Mouse (Mus musculus) kidney, postnatal 4 days (tissue): Measurements from ENCODE around the gene Gm45623.

Source experiments
- DNase-seq, 2 experiments: peaks; one replicate each; pipeline ENCODE4 v3.0.0; 2021; ENCODE audit warnings: mixed read lengths in 2 of 2

The Gm45623 gene

DNA sequence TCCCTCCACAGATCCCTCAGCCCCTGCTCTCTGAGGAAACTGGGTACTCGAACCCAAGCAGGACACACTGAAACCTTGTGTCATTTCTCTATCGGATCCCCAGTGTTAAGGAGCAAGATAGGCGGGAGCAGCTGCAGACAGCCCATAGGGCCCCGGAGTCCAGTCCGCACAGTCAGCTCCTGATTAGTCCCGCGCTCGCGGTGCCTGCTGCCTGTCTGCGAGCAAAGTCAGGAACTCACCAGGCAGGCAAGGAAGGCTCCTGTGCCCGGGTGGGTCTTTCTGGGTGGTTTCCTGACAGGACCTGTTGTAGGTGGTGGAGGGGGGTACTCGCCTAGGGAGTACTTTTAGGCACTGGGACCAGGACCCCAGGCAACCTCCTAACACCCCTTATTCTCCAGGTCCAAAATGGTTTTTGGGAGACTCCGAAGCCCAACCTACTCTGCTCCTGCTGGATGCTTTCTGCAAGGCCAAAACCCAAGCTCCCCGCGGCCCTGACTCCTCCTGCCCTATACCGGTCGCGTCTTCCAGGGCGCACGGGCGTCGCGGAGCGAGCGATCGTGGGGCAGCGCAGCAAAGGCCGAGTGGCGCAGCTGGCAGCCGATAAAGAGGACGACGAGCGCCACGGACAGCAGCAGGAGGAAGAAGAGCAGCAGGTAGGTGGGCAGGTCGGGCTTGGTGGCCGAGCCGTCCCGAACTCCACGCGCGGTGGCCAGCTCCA lies 994 bp downstream of the Gm45623 start:
- DNase-seq = peak; percentile 37 to 53

DNA sequence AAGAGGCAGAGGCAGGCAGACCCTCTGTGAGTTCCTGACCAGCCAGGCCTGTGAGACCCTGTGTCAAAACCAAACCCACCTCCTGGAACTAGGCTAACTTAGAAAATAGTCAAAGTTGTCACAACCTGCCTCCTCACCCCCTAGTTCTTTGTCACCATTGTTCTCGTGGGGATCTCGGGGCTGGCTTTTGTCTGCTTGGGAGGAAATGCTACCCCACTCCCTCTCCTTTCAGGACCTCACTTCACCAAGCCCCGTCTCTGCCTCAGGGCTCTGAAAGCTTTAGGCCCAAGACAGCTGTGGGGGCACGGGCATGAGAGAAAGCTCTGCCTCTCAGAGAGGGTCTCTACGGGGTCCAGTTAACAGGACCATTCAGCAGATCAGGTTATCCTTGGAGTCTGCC lies 1.9 kb downstream of the Gm45623 start:
- DNase-seq = no peak

DNA sequence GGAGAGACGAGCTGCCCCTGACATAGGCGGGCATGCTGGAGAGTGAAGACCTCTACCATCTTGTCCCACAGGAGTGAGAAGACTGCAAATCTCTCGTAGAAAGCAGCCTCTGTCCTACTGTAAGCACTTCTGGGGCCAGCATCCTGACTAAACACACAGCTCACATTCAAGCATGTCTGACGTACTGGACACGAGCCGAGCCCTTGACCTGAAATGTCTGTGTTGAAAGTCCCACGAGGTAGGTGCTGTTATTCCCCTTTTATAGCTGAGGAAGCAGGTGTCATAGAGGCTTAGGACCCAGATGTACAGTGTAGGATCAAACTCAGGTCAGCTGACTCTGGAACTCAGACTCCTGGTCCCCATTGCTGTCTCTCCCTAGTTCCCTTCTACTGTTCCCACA lies 4.2 kb downstream of the Gm45623 start:
- no peak for DNase-seq

DNA sequence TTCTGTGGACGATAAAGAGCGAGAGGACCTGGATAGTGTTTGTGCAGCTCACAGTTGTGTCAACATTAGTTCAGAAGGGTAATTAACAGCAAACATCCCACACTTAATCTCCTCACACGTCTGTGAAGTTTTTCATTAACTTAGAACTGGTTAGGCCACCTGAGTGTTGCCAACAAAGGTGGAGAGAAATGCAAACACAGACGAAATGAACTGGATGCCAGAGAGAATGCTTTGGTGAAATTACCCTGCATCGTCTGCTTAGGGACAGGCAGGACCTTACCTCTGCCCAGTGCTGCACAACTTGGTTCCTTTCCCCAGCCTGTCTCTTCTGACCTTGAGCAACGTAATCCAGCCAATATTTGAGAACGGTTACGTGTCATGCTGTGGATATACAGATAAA lies 6.1 kb downstream of the Gm45623 start:
- no peak for DNase-seq

DNA sequence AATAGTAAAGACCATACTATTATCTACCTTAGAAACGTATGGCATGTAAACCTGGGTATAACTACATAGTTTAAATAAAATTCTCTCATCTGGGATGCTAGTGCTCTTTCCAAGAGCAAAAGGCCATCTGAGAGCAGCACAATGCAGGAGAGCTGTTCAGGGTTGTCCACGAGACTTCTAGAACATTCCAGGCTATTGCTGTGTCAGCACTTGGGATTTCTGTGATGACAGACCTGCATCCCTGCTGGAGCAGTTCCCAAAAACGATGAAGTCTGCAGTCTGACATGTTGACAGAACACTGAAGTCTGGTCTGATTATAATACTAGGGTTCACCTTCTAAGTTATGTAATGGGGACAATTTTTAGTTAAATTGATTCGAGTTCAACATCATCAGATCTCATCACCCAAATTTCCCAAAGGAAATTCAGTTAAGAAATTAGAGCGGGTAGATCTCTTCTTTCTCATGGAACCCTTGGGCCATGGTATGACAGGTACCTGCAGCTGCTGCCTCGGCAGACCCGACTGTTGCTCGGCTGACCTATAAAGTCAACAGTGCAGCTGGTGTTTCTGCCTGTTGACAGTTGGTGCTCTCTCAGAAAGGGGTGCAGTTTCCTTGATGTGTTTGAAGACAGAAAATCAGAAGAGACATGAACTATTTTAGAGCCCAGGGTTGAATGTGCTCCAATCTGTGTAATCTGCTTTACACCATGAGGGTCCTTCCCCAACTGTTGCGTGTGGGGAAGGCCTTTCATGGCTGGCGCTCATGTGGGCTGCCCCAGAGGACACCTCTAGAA lies 6.7 kb downstream of the Gm45623 start:
- no peak for DNase-seq

DNA sequence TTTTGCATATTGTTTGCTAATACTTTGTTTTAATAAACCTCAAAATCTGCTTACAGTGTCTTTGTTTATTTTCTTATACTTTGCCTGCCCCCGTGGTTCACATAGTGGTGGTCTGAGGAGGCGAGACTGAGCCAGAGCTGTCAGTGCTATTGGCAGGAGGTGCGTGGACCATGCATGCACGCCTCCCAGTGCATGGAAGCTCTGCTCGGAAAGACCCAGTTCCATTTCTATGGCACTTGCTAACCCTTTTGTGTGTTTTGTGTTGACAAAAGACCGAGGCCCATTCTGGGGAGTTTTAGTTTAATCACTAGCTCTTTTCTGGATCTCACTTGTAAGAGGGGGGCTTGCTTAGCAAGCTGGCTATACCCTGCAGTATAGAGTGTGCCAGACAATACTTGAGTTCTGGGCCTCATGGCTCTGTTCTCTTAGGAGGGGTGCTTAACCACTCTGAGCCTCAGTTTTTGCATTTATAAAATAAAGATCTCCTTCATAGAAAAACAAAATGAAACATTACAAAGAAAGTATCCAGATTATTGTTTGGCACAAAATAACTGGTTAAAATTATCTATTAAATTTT lies 11.2 kb downstream of the Gm45623 start:
- DNase-seq = no peak

DNA sequence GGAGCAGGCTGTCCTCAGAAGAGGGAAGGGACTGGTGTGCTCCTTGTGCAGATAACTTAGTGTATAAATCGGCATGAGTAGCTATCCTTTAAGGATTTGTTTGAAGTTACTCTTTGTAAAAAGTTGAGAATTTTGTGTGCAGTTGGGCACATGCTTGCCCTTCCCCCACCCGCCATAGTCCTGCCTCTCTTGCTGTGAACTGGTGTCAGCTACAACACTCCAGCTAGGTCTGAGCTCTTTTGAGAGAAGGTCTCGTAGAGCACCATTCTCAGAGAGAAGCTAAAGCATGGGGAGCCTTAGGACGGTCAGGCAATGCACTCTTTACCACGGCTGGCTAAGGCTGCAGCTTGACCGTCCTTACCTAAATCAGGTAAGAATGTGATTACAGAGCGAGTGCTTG lies 11.9 kb downstream of the Gm45623 start:
- no peak for DNase-seq

DNA sequence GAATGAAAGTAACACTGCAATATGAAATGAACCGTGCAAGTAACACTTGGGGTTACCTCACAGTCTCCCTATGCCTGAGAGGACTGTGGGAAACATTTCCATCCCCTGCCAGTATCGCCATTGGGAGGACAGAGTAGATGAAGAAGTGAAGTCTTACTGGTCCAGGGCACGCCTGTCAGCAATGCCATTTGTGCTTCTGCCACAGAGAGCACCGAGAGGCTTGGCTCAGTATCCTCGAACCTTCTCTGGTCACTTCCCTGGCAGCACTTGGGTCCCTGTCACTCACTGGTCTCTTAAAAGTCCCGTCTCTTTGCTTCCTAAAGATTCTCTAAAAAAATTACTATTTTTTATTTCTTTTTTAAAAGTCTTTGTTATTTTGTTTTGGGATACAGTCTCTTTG lies 13.1 kb downstream of the Gm45623 start:
- no peak for DNase-seq

DNA sequence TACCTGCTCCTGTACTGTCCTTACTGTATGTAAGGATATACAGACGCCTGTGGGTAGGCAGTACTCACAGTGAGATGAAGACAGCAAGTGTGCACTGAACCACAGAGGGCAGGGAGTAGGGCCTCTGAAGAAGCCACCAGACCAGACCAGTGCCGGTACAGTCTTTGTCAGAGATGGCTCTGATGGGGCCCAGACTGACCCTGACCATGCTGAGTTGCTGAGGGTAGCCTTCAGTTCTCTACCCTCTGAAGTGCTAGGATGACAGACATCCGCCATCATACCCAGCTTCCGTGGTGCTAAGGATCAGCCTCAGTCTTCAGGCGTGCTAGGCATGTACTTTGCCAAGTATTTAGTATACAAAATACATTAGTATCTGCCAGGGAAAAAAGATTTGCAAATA lies 14.1 kb downstream of the Gm45623 start:
- no peak for DNase-seq

DNA sequence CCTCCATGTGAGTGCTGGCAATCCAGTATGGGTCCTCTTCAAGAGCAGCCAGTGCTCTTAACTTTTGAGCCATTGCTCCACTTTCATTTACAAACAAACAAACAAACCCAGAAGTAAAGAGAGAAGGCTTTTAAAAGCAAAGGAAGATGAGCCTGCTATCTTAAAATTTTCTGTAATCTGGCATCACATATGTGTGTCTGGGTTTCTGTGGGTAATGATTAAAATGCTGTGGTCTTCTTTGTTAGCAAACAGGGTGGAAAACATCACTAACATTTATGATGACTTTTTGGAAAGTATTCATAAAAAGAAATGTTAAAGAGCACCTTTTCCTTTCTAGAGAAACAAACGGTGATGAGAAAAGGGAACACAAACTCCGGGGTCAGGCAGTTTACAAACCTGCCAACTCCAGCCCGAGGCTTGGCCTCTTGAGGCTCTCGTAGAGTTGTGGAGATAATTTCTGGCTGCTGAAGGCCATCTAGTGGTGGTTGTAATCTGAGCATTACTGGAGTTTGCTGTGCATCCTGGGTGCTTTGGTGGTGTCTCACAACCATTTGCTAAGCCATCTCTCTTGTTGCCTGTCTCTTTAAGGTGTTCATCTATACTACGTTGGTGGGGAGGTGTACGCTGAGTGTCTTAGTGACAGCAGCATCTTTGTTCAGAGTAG lies 18.3 kb downstream of the Gm45623 start:
- peak; percentile 35 to 55 for DNase-seq

DNA sequence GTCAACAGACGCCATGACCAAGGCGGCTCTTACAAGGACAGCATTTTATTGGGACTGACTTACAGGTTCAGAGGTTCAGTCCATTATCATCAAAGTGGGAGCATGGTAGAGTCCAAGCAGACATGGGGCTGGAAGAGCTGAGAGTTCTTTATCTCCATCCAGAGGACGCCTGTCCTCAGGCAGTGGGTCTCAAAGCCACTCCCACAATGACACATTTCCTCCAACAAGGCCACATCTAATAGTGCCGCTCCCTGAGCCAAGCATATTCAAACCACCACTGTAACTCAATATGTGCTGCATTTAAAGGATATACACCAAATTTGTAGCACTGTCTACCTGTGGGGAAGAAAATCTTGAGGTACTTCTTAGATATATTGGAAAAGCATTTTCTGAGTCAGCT lies 19.0 kb downstream of the Gm45623 start:
- no peak for DNase-seq

DNA sequence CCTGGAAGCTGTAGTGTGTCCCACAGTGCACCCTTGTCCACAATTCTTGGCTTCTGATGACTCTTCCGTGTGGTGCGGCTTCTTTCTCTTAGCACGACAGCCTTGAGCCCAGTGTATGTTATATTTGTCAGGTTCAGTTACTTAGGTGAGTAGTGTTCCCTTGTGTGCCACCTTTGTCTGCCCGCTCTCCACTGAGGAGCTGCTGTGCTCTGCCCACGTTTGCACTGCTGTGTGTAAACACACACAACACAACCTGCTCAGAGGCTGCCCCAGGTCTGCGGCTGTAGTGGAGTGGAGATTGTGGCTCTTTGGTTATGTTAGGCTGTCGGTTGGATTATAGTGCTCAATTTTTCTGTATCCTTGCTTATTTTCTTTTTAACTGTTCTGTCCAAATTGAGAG lies 24.6 kb downstream of the Gm45623 start:
- DNase-seq = no peak

DNA sequence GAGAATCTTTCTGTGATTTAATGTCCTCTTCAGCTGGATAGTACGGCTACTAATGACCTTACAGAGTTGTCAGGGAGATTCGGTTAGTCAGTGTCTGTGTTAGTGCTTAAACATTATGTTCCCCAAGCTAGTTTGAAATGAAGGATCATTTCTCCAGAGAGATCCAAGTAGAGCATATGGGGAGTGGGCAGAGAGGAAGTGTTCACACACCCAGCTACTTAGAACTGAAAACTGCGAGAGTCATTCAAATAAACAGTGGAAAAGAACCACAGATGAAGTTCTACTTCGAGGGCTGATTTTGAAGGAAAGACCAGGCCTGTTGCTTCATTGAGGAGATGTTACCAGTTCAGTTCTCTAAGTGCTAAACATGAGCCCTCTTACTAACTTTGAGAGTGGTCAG lies 27.1 kb downstream of the Gm45623 start:
- DNase-seq = no peak

DNA sequence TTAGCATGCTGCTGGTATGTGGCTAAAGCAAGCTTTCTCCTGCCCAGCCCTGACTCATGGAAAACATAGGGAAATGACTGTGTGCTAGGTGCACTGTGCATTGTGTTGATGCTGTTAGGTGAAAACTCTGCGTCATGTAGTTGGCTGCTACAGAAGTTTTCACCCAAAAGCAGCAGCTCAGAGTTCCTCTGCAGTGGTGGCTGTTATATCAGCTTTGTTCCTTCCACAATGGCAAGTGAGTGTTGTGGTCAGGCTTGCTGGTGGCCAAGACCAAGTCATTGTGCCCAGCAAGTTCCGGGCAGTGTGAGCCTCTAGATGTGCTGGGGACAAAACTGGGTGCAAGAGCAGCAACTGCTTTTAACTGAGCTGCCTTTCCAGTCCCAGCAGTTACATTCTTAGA lies 41.4 kb downstream of the Gm45623 start:
- DNase-seq = no peak

DNA sequence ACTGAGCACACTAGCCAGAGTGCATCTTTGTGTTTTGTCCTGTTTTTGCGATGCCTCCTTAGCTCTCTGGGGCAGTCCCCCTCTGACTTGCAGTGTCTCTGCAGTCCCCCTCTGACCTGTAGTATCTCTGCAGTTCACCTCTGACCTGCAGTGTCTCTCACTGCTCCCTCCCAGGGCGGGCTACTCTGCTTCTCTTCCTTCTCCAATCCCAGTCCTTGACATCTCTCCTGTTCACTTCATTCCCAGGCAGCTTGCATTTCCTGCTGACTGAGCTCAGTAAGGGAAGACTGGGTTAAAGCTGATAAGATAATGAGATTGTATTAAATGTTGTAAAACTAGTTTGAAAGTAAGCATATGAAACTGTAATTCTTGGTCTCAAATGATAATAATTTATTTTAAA lies 43.0 kb downstream of the Gm45623 start:
- no peak for DNase-seq

DNA sequence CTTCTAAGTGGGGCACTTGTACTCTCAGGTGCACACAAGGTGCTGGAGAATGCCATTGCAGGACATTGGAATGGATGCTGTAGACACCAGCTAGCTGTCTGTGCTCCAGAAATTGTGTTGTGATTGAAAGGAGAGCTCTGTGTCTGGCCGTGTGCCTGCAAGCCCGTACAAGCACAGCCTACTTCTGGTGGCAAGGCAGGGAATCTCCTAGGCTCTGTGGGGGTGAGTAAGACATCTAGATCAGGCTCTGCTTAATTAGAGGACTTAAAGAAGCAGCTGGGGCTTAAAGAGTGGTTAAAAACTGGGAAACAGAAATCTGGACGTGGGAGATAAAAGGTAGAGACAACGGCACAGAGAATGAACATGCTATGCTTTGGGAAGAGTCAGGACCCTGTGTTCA lies 46.0 kb downstream of the Gm45623 start:
- DNase-seq = peak in 1 of 2 experiments; percentile 15

DNA sequence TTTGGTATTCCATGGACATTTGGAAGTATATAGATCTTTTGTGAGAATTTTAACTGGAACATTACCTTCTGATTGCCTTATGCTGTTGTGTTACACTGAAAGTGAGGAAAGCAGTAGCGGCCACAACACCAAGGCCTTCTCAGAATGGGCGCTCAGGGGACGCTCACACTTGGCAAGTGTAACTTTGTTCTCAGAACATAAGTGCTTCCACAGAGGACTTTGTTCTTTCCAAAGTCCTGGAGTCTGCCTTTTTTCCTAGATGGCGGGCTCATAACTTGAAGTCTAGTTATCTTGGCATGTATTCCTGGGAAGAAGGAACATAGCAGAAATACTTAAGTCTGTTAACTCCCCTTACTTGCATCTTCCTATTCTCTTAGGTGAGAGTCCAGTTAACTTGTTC lies 46.5 kb downstream of the Gm45623 start:
- DNase-seq = no peak

DNA sequence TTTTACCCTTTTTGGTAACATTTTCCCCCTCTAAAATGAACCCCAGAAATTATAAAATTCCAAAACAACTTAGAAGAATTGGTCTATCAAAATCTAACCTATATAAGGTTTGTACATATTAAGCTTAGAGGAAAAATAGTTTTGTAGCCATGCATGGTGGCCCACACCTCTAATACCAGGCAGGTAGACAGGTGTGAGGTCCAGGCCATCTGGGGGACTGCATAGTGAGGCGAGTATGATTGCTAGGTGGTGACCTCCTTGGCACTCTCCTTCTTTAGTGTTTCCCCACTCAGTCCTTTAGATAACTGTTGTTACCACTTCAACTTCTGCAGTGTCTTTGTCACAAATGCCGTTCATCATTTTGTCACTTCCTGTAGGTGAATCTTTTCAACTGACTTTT lies 49.0 kb downstream of the Gm45623 start:
- DNase-seq = no peak

DNA sequence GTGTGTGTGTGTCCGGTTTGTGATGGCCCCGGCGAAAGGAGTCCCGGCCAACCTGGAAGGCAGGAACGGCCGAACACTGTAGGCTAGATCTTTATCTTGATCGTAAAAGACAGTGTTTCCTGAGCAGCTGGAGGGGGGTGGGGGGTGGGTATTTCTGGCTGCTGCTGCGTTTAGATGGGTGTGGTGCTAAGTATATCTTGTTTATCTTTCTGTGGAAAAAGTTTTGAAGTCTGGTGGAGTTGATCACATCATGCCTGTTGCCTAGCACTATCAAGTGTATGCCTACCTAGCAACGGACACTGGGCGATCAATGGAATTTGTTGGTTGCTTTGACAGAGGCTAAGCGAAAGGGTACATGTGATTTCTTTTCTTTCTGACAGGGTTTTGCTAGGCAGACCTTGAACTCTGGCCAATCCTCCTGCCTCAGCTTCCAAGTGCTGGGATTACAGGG lies 49.7 kb downstream of the Gm45623 start:
- peak in 1 of 2 experiments; percentile 16 for DNase-seq

DNA sequence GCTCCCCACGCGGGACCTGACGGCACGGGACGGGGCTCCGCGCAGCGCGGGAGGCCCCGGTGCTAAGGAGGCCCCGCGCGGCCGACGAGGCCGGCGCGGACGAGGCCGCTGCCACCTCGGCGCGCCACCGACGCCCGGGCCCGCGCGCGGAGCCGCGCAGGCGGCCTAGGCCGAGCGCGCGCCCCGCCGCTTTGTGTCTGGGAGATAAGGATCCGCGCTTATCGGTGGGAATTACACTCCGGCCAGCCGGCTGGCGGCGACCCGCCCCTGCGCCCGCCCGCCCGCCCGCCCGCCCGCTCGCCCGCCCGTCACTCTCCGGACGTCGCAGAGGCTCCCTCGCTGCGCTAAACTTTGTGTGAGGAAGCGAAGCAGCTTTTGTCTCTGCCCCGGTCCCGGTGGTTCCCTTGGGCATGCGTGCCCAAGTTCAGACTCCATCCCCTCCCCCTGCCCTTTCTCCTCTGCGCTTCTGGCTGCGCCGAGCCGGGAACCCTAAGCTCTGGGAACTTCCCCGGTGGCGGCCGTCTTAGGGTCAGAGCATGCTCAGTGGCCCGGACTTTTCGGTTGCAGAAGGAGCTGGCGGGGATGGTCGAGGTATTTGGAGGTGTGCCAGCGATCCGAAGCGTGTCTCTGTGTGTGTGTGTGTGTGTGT lies 50.3 kb downstream of the Gm45623 start:
- peak; percentile 80 to 88 for DNase-seq

DNA sequence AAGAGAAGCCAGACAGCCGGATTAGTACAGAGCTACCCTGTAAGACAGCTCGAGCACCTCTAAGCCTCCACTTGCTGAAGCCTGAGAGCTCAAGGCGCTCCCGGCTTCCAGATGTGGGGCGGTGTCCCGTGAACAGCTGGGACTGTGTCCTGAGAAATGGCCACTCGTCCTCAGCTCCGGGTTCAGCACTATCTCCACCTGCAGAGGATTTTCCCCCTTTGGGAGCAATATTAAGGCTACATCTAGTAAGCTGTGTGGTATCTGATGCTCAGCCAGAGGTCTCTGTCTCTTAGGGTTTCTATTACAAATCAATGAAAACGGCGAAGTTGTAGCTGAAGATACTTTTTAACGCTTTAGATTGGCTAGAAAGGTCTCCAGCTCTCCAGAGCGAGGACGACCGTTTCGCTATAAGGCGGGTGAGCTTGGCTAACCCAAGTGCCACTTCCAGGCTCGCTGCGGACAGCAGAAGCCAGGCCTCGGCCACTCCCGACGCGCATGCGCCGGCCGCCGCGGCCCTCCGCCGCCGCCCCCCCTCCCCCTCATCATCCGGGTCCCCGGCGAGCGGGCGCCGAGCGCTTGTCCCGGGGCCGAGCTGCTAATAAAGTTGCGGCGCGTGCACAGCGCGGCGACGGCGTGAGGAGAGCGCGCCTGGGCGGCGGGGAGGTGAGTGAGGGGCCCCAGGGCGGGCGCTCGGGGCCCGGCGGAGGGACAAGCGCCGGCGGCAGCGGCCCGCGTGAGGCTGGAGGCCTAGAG lies 51.0 kb downstream of the Gm45623 start, which contains the start of gene Smad5:
Smad5 (plus strand) TSS at position 542 of the 753 bp plus-strand sequence.
- peak; percentile 91 to 95 for DNase-seq
